Mouse (Mus musculus) embryonic facial prominence, embryonic 13.5 days (tissue): ENCODE measurements around the gene Satb2. TPM values are rescaled to one million over a fixed set of nuclear protein-coding genes. Genes with fewer than 3 reads are reported as not detected.
A peak's percentile ranks its signal among the peaks of the same experiment; 100 is the strongest.

ENCODE experiments used
- ATAC-seq: fragments of 200-750 bp; cut with Nextera tagmentation; 2 replicates; pipeline ENCODE4 v1.8.0; 2017; ENCODE audit warnings: low read depth; ENCODE audit not compliant: insufficient number of reproducible peaks, insufficient read depth, low FRiP score, low TSS enrichment
- H3K27ac ChIP-seq: fragments of 300-500 bp; sonication (generic); 2 replicates; pipeline ENCODE4 v1.5.1; 2015; ENCODE audit warnings: moderate library complexity, mild to moderate bottlenecking, inconsistent platforms
- H3K27me3 ChIP-seq: fragments of 300-500 bp; sonication (generic); 2 replicates; pipeline ENCODE4 v1.6.1; 2015; ENCODE audit warnings: mild to moderate bottlenecking, inconsistent platforms
- H3K36me3 ChIP-seq: fragments of 300-500 bp; sonication (generic); 2 replicates; pipeline ENCODE4 v1.6.1; 2015; ENCODE audit warnings: mild to moderate bottlenecking, inconsistent platforms
- H3K4me1 ChIP-seq: fragments of 300-500 bp; sonication (generic); 2 replicates; pipeline ENCODE4 v1.6.1; 2015; ENCODE audit warnings: inconsistent platforms
- H3K4me2 ChIP-seq: fragments of 300-500 bp; sonication (generic); 2 replicates; pipeline ENCODE4 v1.6.1; 2015; ENCODE audit warnings: moderate library complexity, mild to moderate bottlenecking, inconsistent platforms
- H3K4me3 ChIP-seq: fragments of 300-500 bp; sonication (generic); 2 replicates; pipeline ENCODE4 v1.5.1; 2015; ENCODE audit warnings: mild to moderate bottlenecking, inconsistent platforms
- H3K9ac ChIP-seq: fragments of 300-500 bp; sonication (generic); 2 replicates; pipeline ENCODE4 v1.6.1; 2015; ENCODE audit warnings: mild to moderate bottlenecking, inconsistent platforms
- H3K9me3 ChIP-seq: fragments of 300-500 bp; sonication (generic); 2 replicates; pipeline ENCODE4 v1.6.1; 2016; ENCODE audit warnings: inconsistent platforms
- WGBS: fragments of 180-500 bp; shearing (Covaris S2); methylation state at CpG from one replicate; pipeline ENCODE4 v1.1.7; 2015; ENCODE audit warnings: mixed read lengths; 5-methylcytosine and 5-hydroxymethylcytosine counted together
- polyA plus RNA-seq: library from polyadenylated mRNA; unstranded; fragments of >200 nt; fragmentation: Nextera tagmentation; extraction: Ambion mirVana; gene quantifications from 2 replicates; pipeline ENCODE4 v1.2.1, GENCODE M21; 2015

Satb2 gene
- 19.4 and 23.9 TPM in 2 replicates for polyA plus RNA-seq

DNA sequence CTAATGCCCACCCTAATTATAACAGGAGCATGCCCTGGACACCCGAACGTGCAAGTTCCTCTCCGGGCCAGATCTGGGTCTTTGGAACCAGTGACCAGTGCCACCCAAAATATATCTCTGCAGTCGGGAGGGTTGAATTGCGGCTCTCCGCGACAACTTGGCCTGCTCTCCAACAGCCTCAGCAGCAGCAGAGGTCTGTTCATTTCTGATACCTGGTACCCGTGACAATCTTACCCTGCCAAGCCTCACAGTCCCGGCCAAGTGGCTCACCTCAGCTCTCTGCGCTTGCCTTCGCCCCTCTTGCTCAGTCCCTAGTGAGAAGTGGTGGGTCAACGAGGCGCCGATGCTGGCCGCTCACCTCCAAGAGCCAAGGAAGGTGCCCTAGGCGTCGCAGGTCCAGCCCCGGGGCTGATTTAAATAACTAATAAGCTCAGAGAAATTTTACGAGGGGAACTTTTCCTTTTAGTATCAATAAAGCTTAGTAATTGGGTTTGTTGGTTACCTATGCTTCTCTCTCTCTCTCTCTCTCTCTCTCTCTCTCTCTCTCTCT lies at the start of gene Satb2:
Gene Satb2, minus strand, starts transcription at position 500 of the 550 bp plus-strand sequence.
- Histone ChIP-seq H3K9ac (peak within 1 kb of the TSS; percentile 76), H3K27ac (peak within 1 kb of the TSS; percentile 83), H3K27me3 (peaks cover 71% of the 10 kb centered on the region)

GRCm38 (mm10) chr1:57018941-57019340 lies 40.5 kb upstream of the Satb2 start:
- Histone ChIP-seq H3K9ac (no peak overlapping the region), H3K9me3 (no peaks in the 10 kb centered on the region), H3K4me2 (no peak overlapping the region), H3K27me3 (no peaks in the 10 kb centered on the region), H3K4me1 (no peaks in the 10 kb centered on the region), H3K27ac (no peak overlapping the region), H3K4me3 (no peak overlapping the region), H3K36me3 (no peaks in the 10 kb centered on the region)
- no peak for ATAC-seq

More for the DNA sequence above, at the start of gene Satb2:
- Histone ChIP-seq H3K36me3 (no peaks in the 10 kb centered on the region), H3K9me3 (no peaks in the 10 kb centered on the region), H3K4me1 (peaks cover 40% of the 10 kb centered on the region), H3K4me3 (peak within 1 kb of the TSS; percentile 46), H3K4me2 (peak within 1 kb of the TSS; percentile 68)
- 8% methylated on average over 19 of the region's 19 CpGs for WGBS
- no peak for ATAC-seq

DNA sequence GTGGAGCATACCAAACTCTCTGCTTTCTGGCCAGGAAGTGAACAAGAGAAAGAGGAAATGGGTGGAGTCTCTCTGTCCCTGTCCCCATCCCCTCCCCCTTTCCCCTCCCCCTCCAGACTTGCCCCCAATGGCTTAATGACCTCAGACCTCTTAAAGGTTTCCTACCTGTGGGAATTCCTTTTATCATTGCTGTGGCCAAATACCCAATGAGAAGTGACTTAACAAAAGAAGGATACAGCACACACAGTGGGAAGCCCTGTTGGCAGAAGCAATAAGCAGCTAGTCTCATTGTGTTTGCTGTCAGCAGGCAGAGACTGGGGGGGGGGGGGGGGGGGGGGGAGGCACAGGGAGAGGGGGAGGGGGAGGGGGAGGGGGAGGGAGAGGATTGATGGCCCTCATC lies 35.4 kb upstream of the Satb2 start:
- no peak overlapping the region for H3K4me2 ChIP-seq
- H3K27me3 ChIP-seq: no peaks in the 10 kb centered on the region
- H3K9me3 ChIP-seq: no peaks in the 10 kb centered on the region
- no peak for ATAC-seq
- H3K36me3 ChIP-seq: no peaks in the 10 kb centered on the region
- no peak overlapping the region for H3K27ac ChIP-seq
- H3K4me1 ChIP-seq: no peaks in the 10 kb centered on the region
- H3K9ac ChIP-seq: no peak overlapping the region
- H3K4me3 ChIP-seq: no peak overlapping the region

GRCm38 (mm10) chr1:57009171-57009570 lies 30.7 kb upstream of the Satb2 start:
- Histone ChIP-seq H3K9ac (no peak overlapping the region), H3K4me2 (no peak overlapping the region), H3K36me3 (no peaks in the 10 kb centered on the region), H3K4me1 (no peaks in the 10 kb centered on the region), H3K9me3 (no peaks in the 10 kb centered on the region), H3K27me3 (no peaks in the 10 kb centered on the region), H3K4me3 (no peak overlapping the region), H3K27ac (no peak overlapping the region)
- WGBS: 73% methylated on average over 4 of the region's 4 CpGs
- ATAC-seq: no peak

GRCm38 (mm10) chr1:56995041-56995440 lies 16.6 kb upstream of the Satb2 start:
- no peaks in the 10 kb centered on the region for H3K4me1 ChIP-seq
- H3K4me3 ChIP-seq: no peak overlapping the region
- no peak overlapping the region for H3K9ac ChIP-seq
- no peak overlapping the region for H3K27ac ChIP-seq
- no peaks in the 10 kb centered on the region for H3K36me3 ChIP-seq
- H3K4me2 ChIP-seq: no peak overlapping the region
- 66% methylated on average over 2 of the region's 2 CpGs for WGBS
- no peaks in the 10 kb centered on the region for H3K9me3 ChIP-seq
- ATAC-seq: no peak
- peaks cover 9% of the 10 kb centered on the region; the same call in 1 of the 2 replicates for H3K27me3 ChIP-seq

GRCm38 (mm10) chr1:56992310-56992709 lies 13.9 kb upstream of the Satb2 start:
- no peak overlapping the region for H3K9ac ChIP-seq
- 43% methylated on average over 5 of the region's 5 CpGs for WGBS
- H3K9me3 ChIP-seq: no peaks in the 10 kb centered on the region
- no peak for ATAC-seq
- peaks cover 20% of the 10 kb centered on the region for H3K27me3 ChIP-seq
- H3K4me1 ChIP-seq: no peaks in the 10 kb centered on the region
- H3K27ac ChIP-seq: no peak overlapping the region
- no peaks in the 10 kb centered on the region for H3K36me3 ChIP-seq
- no peak overlapping the region for H3K4me3 ChIP-seq
- H3K4me2 ChIP-seq: no peak overlapping the region

GRCm38 (mm10) chr1:56991613-56992012 lies 13.2 kb upstream of the Satb2 start:
- H3K9ac ChIP-seq: no peak overlapping the region
- H3K4me1 ChIP-seq: no peaks in the 10 kb centered on the region
- no peak for ATAC-seq
- H3K4me3 ChIP-seq: no peak overlapping the region
- H3K36me3 ChIP-seq: no peaks in the 10 kb centered on the region
- H3K27me3 ChIP-seq: peaks cover 27% of the 10 kb centered on the region
- no peaks in the 10 kb centered on the region for H3K9me3 ChIP-seq
- no peak overlapping the region for H3K27ac ChIP-seq
- 55% methylated on average over 4 of the region's 4 CpGs for WGBS
- H3K4me2 ChIP-seq: no peak overlapping the region

DNA sequence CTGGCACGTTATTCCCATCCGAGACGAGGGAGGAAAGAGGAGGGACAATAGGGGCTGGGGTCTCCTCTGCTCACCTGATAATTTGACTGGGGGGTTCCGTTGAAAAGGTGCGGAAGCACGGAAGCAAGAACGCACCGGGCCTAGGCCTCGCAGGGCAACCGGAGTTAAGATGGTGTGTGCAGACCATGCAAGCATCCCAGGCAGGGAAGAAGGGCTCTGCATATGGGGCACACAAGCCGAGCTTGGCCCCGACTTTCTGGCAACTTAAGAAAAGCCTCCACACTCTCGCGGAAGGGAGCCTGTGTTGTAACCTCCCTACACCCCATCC lies 6.0 kb upstream of the Satb2 start:
- H3K4me3 ChIP-seq: peak overlapping the region; percentile 18; the same call in 1 of the 2 replicates
- H3K4me2 ChIP-seq: peak overlapping the region; percentile 42
- H3K9ac ChIP-seq: no peak overlapping the region
- no peaks in the 10 kb centered on the region for H3K9me3 ChIP-seq
- H3K36me3 ChIP-seq: no peaks in the 10 kb centered on the region
- peaks cover 86% of the 10 kb centered on the region for H3K27me3 ChIP-seq
- H3K27ac ChIP-seq: no peak overlapping the region
- H3K4me1 ChIP-seq: peaks cover 32% of the 10 kb centered on the region
- 10% methylated on average over 14 of the region's 14 CpGs for WGBS
- ATAC-seq: no peak

GRCm38 (mm10) chr1:56983771-56984482 lies 5.5 kb upstream of the Satb2 start:
- no peak for ATAC-seq
- H3K27ac ChIP-seq: no peak overlapping the region
- H3K4me1 ChIP-seq: peaks cover 32% of the 10 kb centered on the region
- peaks cover 88% of the 10 kb centered on the region for H3K27me3 ChIP-seq
- H3K4me3 ChIP-seq: peak overlapping the region; percentile 18; the same call in 1 of the 2 replicates
- H3K36me3 ChIP-seq: no peaks in the 10 kb centered on the region
- WGBS: 5% methylated on average over 25 of the region's 25 CpGs
- no peak overlapping the region for H3K9ac ChIP-seq
- H3K9me3 ChIP-seq: no peaks in the 10 kb centered on the region
- peak overlapping the region; percentile 42 for H3K4me2 ChIP-seq

- WGBS: 8% methylated on average over 8 of the region's 8 CpGs
- no peak overlapping the region for H3K4me3 ChIP-seq
- H3K4me2 ChIP-seq: peak overlapping the region; percentile 42
- no peak overlapping the region for H3K27ac ChIP-seq
- H3K27me3 ChIP-seq: peaks cover 87% of the 10 kb centered on the region
- H3K9me3 ChIP-seq: no peaks in the 10 kb centered on the region
- no peaks in the 10 kb centered on the region for H3K36me3 ChIP-seq
- no peak overlapping the region for H3K9ac ChIP-seq
- H3K4me1 ChIP-seq: peaks cover 35% of the 10 kb centered on the region
- no peak for ATAC-seq
These were observed 4.7 kb upstream of the Satb2 start for GRCm38 (mm10) chr1:56983100-56983590.

GRCm38 (mm10) chr1:56982631-56983030 lies 4.2 kb upstream of the Satb2 start:
- Histone ChIP-seq H3K9ac (no peak overlapping the region), H3K4me1 (peaks cover 38% of the 10 kb centered on the region), H3K4me2 (no peak overlapping the region), H3K9me3 (no peaks in the 10 kb centered on the region), H3K36me3 (no peaks in the 10 kb centered on the region), H3K4me3 (no peak overlapping the region), H3K27me3 (peaks cover 89% of the 10 kb centered on the region), H3K27ac (no peak overlapping the region)
- ATAC-seq: no peak
- 8% methylated on average over 8 of the region's 8 CpGs for WGBS

DNA sequence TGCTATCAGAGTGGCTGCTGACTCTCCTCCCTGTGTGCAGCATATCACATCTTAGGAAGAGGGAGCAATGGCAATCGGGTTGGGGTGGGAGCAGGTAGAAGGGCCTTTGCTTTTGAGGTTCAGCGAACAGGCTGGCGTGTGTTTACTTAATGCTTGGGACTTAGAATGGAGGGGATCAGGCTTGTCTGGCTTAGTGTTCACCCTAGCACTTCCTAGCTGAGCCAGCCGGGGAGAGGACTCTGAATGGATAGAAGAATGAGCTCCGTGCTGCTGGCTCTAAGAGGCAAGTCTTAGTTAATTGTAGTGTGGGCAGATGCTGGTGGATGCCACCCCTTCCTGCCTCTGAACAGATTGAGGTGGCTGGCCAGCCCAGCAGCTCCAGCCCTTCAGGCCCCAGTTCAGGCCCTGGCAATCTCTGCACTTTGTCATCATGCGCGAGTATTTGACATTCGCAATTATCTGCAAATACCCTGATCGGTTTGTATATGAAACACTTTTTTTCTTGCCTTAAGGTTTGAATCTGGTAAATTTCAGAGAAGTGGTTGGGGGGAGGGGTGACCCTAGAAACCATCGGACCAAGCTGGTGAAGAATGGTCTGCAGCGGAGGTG lies 3.6 kb upstream of the Satb2 start:
- no peaks in the 10 kb centered on the region for H3K36me3 ChIP-seq
- no peaks in the 10 kb centered on the region for H3K9me3 ChIP-seq
- H3K27ac ChIP-seq: peak overlapping the region; percentile 60
- H3K27me3 ChIP-seq: peaks cover 89% of the 10 kb centered on the region
- H3K4me1 ChIP-seq: peaks cover 44% of the 10 kb centered on the region
- H3K4me3 ChIP-seq: no peak overlapping the region
- no peak for ATAC-seq
- WGBS: 10% methylated on average over 11 of the region's 11 CpGs
- 0 out of 2 replicates have a peak overlapping the region, but pooled peaks have one; percentile 5 for H3K4me2 ChIP-seq
- H3K9ac ChIP-seq: no peak overlapping the region
